24 mouse cellular contexts compared by ENCODE assay signal in the genomic region with DNA sequence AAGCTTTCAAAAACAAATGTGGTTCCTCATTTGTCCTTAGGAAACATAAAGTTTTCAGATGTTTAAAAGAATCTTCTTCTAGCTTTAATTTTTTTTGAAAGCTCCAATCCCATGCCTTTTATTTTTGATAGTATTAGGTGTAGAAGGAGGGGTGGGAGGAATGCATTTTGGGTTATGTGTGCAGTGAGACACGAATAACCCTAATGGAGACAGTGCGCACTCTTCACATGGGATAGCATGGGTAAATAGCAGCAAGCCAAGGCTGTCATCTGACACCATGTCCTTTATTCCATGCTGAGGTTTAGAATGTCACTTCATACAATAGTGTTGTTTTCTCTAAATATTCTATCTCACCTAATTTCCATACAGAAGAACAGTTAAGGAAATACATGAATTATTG.
"Had no signal": no experiment of that assay in that cellular context is flagged by ENCODE, and none has a peak within 500 bp of the region (broad histone marks: within the 10 kb centered on the region; RNA-seq: fewer than 3 reads in every experiment).

No protein-coding gene starts in this region.

- H3K4me3 ChIP-seq: heart, adult 2 months; heart, embryonic 13.5 days; heart, embryonic 15.5 days; hindbrain, embryonic 10.5 days; hindbrain, embryonic 12.5 days; intestine, embryonic 15.5 days; kidney, embryonic 15.5 days; limb, embryonic 13.5 days; limb, embryonic 15.5 days; liver, embryonic 12.5 days had no signal

- DNase-seq: gastrocnemius, postnatal 14 days; gastrocnemius, postnatal 36 days; heart, adult 11 months; heart, adult 2 months; heart, postnatal 14 days; heart, postnatal 36 days; kidney, adult 18-20 months; kidney, adult 9 months; kidney, postnatal 14 days; kidney, postnatal 36 days; layer of hippocampus, adult 9-11 months; layer of hippocampus, postnatal 36 days; left cerebral cortex, postnatal 4 days had no signal

- H3K36me3 ChIP-seq: heart, embryonic 13.5 days; heart, embryonic 15.5 days; hindbrain, embryonic 10.5 days; hindbrain, embryonic 12.5 days; intestine, embryonic 15.5 days; kidney, embryonic 15.5 days; limb, embryonic 13.5 days; limb, embryonic 15.5 days; liver, embryonic 12.5 days had no signal

- H3K4me2 ChIP-seq: heart, embryonic 11.5 days; heart, embryonic 13.5 days; heart, embryonic 15.5 days; hindbrain, embryonic 12.5 days; hindbrain, embryonic 14.5 days; intestine, embryonic 15.5 days; kidney, embryonic 15.5 days; limb, embryonic 13.5 days; limb, embryonic 15.5 days; liver, embryonic 12.5 days had no signal
